10 mouse cellular contexts compared by ENCODE assay signal in the genomic region with DNA sequence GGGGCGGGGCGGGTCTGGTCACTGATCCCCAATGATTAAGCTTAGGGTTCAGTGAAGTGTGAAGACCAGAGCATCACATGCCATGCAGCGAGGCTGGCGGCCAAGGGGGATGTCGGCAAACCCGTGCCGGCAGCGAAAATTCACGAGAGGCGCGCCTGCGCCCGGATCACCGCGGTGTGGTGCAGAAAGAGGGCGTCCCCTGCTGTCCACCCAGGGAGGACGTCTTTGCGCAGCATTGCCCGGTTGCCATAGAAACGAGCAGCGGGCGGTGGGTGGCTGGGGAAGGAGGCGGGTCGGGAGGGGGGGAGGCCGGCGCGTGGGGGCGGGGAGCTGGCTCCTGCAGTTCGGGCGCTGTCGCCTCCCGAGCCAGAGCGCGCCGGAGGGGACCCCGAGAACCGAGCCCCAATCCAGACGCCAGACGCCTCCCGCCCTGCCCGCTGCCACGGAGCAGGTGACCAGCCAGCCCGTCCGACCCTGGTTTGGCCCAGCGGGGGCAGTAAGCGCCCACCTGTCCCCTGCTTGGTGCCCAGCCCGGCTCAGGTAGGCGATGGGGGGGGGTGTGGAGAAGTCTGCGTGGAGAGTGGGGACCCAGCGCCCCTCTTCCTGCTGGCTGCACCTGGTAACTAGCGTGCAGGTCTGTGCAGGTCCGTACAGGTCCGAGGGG. TPM values are rescaled to one million over a fixed set of nuclear protein-coding genes. Genes with fewer than 3 reads are reported as not detected.
A peak's percentile ranks its signal among the peaks of the same experiment; 100 is the strongest.
DNase-seq lines count a peak whose midpoint lies in the region; ATAC-seq and TF ChIP-seq lines count a peak whose summit lies in the region.
"Had no signal": no experiment of that assay in that cellular context is flagged by ENCODE, and none has a peak within 500 bp of the region (broad histone marks: within the 10 kb centered on the region; RNA-seq: fewer than 3 reads in every experiment).

No protein-coding gene starts in this region.

- no peak overlapping the region for H3K4me3 ChIP-seq in lung, adult 2 months (replicated peaks; ENCODE audit: extremely low read depth, low read depth, low read length)
- peak overlapping the region; percentile 41 for H3K4me3 ChIP-seq in kidney, postnatal 0 days (replicated peaks; ENCODE audit: low read depth, low read length)

- no peak for DNase-seq in lung, adult 2 months
- DNase-seq in lung, postnatal 25 days (ENCODE audit: low spot score) = no peak
- DNase-seq in cerebellum, postnatal 36 days = peak; percentile 66 to 74
- DNase-seq in kidney, postnatal 0 days (ENCODE audit: low spot score) = peak; percentile 70
- peak; percentile 51 for DNase-seq in liver
- peak; percentile 77 for DNase-seq in neural tube, embryonic 10.5 days (ENCODE audit: extremely low spot score, low spot score)
- DNase-seq in thymus, postnatal 14 days = peak; percentile 54

- no peaks in the 10 kb centered on the region for H3K9me3 ChIP-seq in kidney, postnatal 0 days (replicated peaks; ENCODE audit: low read length)

- no peaks in the 10 kb centered on the region for H3K36me3 ChIP-seq in kidney, postnatal 0 days (ENCODE audit: insufficient read depth, low read length)

- H3K27ac ChIP-seq in kidney, postnatal 0 days = no peak overlapping the region

- no peak for TF ChIP-seq POLR2A in lung, adult 2 months (IDR thresholded peaks at IDR 0.05; ENCODE audit: borderline replicate concordance, extremely low read depth, low read depth, low read length)

- H3K4me2 ChIP-seq in kidney, postnatal 0 days (ENCODE audit: low read length) = peak overlapping the region; percentile 79

- H3K4me1 ChIP-seq in lung, adult 2 months (ENCODE audit: control insufficient read depth, insufficient read depth, low read length) = no peaks in the 10 kb centered on the region
- H3K4me1 ChIP-seq in kidney, postnatal 0 days (replicated peaks; ENCODE audit: insufficient read depth, low read length) = peaks cover 6% of the 10 kb centered on the region; the same call in 1 of the 2 replicates

- ATAC-seq in granulocyte monocyte progenitor cell, adult 5-6 weeks (replicated peaks; ENCODE audit: poor library complexity, severe bottlenecking) = peak; percentile 57
- peak; percentile 56 for ATAC-seq in kidney, postnatal 0 days (replicated peaks; ENCODE audit: low FRiP score, low read depth)
- ATAC-seq: Patski had no signal

- 0 out of 2 replicates have a peak, but pooled peaks have one; percentile 15 for TF ChIP-seq CTCF in lung, adult 2 months (IDR thresholded peaks at IDR 0.05; ENCODE audit: insufficient read depth, low read length)
- peak; percentile 54; the same call in 1 of the 2 replicates for TF ChIP-seq CTCF in kidney, postnatal 0 days (IDR thresholded peaks at IDR 0.05; ENCODE audit: low read depth)

- 2% methylated on average over 51 of the region's 53 CpGs for WGBS in lung, adult 2 months
- under 1% methylated on average over 41 of the region's 53 CpGs for WGBS in kidney, postnatal 0 days

- peaks cover 7% of the 10 kb centered on the region for H3K27me3 ChIP-seq in kidney, postnatal 0 days (ENCODE audit: insufficient read depth, low read length)

- H3K9ac ChIP-seq in kidney, postnatal 0 days (ENCODE audit: low read depth, low read length) = no peak overlapping the region

RNA-seq across cellular contexts. Expression of gene Pacsin1, which starts 29.7 kb away (rescaled TPM):
- polyA plus RNA-seq in lung, adult 2 months (2012; rRNA removed) = 0.65 and 1.0 TPM in 2 replicates
- not detected in 2 replicates for total RNA-seq in granulocyte monocyte progenitor cell, adult 5-6 weeks (2014; fragmentation: Nextera tagmentation)
- total RNA-seq in granulocyte monocyte progenitor cell, adult 5-6 weeks (2017) = 0.43 TPM in 1 of 2 replicates, not detected in the other
- polyA plus RNA-seq in kidney, postnatal 0 days (2015; fragmentation: Nextera tagmentation; extraction: Ambion mirVana) = 1.6 and 1.7 TPM in 2 replicates

RNA-seq across cellular contexts. Expression of gene Spdef, which starts 43.7 kb away (rescaled TPM):
- polyA plus RNA-seq in lung, adult 2 months (2012; rRNA removed) = 4.4 and 6.9 TPM in 2 replicates
- total RNA-seq in granulocyte monocyte progenitor cell, adult 5-6 weeks (2014; fragmentation: Nextera tagmentation) = not detected in 2 replicates
- not detected in 2 replicates for total RNA-seq in granulocyte monocyte progenitor cell, adult 5-6 weeks (2017)
- polyA plus RNA-seq in kidney, postnatal 0 days (2015; fragmentation: Nextera tagmentation; extraction: Ambion mirVana) = 0.26 and 0.30 TPM in 2 replicates
- total RNA-seq: neutrophil, adult 5-6 weeks had no signal
- polyA plus RNA-seq: Patski had no signal

RNA-seq across cellular contexts. Expression of gene Rps10, which starts 48.5 kb away (rescaled TPM):
- polyA plus RNA-seq in lung, adult 2 months (2012; rRNA removed) = 803 and 904 TPM in 2 replicates
- total RNA-seq in granulocyte monocyte progenitor cell, adult 5-6 weeks (2014; fragmentation: Nextera tagmentation) = 2,240 and 2,398 TPM in 2 replicates
- 2,059 and 2,173 TPM in 2 replicates for total RNA-seq in granulocyte monocyte progenitor cell, adult 5-6 weeks (2017)
- 1,042 and 1,140 TPM in 2 replicates for polyA plus RNA-seq in kidney, postnatal 0 days (2015; fragmentation: Nextera tagmentation; extraction: Ambion mirVana)

RNA-seq across cellular contexts. Expression of gene RPS10-NUDT3, which starts 50.0 kb away (rescaled TPM):
- not detected in 2 replicates for polyA plus RNA-seq in lung, adult 2 months (2012; rRNA removed)
- not detected in 2 replicates for total RNA-seq in granulocyte monocyte progenitor cell, adult 5-6 weeks (2014; fragmentation: Nextera tagmentation)
- total RNA-seq in granulocyte monocyte progenitor cell, adult 5-6 weeks (2017) = not detected in 2 replicates
- not detected in 2 replicates for polyA plus RNA-seq in kidney, postnatal 0 days (2015; fragmentation: Nextera tagmentation; extraction: Ambion mirVana)

Comparison
In these comparisons a context has a peak if more than half of its experiments do, and no peak if none do; other contexts are left out.
1. DNase-seq: peak in cerebellum, postnatal 36 days (2 of 2), kidney, postnatal 0 days (single experiment), liver (single experiment), neural tube, embryonic 10.5 days (single experiment) and thymus, postnatal 14 days (single experiment); none in lung, adult 2 months (single experiment) and lung, postnatal 25 days (single experiment).